Mouse (Mus musculus) embryonic facial prominence, embryonic 12.5 days (tissue): Measurements from ENCODE around the gene Lin52. TPM values are rescaled to one million over a fixed set of nuclear protein-coding genes. Genes with fewer than 3 reads are reported as not detected.
A peak's percentile ranks its signal among the peaks of the same experiment; 100 is the strongest.

Experiments used
- ATAC-seq: fragments of 200-750 bp; cut with Nextera tagmentation; 2 replicates; pipeline ENCODE4 v1.8.0; 2017; ENCODE audit not compliant: insufficient number of reproducible peaks, insufficient read depth, low FRiP score, low TSS enrichment
- H3K27ac ChIP-seq: fragments of 300-500 bp; sonication (generic); 2 replicates; pipeline ENCODE4 v1.5.1; 2016; ENCODE audit warnings: mild to moderate bottlenecking
- H3K27me3 ChIP-seq: fragments of 300-500 bp; sonication (generic); 2 replicates; pipeline ENCODE4 v1.6.1; 2016; ENCODE audit warnings: mild to moderate bottlenecking, moderate library complexity
- H3K36me3 ChIP-seq: fragments of 300-500 bp; sonication (generic); 2 replicates; pipeline ENCODE4 v1.6.1; 2016; ENCODE audit warnings: mild to moderate bottlenecking
- H3K4me1 ChIP-seq: fragments of 300-500 bp; sonication (generic); 2 replicates; pipeline ENCODE4 v1.6.1; 2016
- H3K4me2 ChIP-seq: fragments of 300-500 bp; sonication (generic); replicated peaks from 2 replicates; pipeline ENCODE4 v1.6.1; 2016; ENCODE audit warnings: mild to moderate bottlenecking, moderate library complexity
- H3K4me3 ChIP-seq: fragments of 300-500 bp; sonication (generic); 2 replicates; pipeline ENCODE4 v1.5.1; 2016; ENCODE audit warnings: mild to moderate bottlenecking
- H3K9ac ChIP-seq: fragments of 300-500 bp; sonication (generic); 2 replicates; pipeline ENCODE4 v1.6.1; 2016; ENCODE audit warnings: mild to moderate bottlenecking, moderate library complexity
- H3K9me3 ChIP-seq: fragments of 300-500 bp; sonication (generic); 2 replicates; pipeline ENCODE4 v1.6.1; 2016; ENCODE audit warnings: mild to moderate bottlenecking, moderate library complexity
- WGBS: fragments of 180-500 bp; shearing (Covaris S2); methylation state at CpG from one replicate; pipeline ENCODE4 v1.1.7; 2016; 5-methylcytosine and 5-hydroxymethylcytosine counted together
- polyA plus RNA-seq: library from polyadenylated mRNA; unstranded; fragments of >200 nt; fragmentation: Nextera tagmentation; extraction: Ambion mirVana; gene quantifications from 2 replicates; pipeline ENCODE4 v1.2.1, GENCODE M21; 2016

The Lin52 gene
- polyA plus RNA-seq, 1 experiment from 2014 or later = 30.9 TPM

GRCm38 (mm10) chr12:84438697-84439096 lies 12.5 kb upstream of the Lin52 start:
- no peak for ATAC-seq
- H3K4me1 ChIP-seq = no peaks in the 10 kb centered on the region
- no peak overlapping the region for H3K4me2 ChIP-seq
- no peaks in the 10 kb centered on the region for H3K9me3 ChIP-seq
- H3K36me3 ChIP-seq = no peaks in the 10 kb centered on the region
- H3K4me3 ChIP-seq = no peak overlapping the region
- no peak overlapping the region for H3K27ac ChIP-seq
- WGBS = 67% methylated on average over 2 of the region's 2 CpGs
- no peak overlapping the region for H3K9ac ChIP-seq
- H3K27me3 ChIP-seq = no peaks in the 10 kb centered on the region

DNA sequence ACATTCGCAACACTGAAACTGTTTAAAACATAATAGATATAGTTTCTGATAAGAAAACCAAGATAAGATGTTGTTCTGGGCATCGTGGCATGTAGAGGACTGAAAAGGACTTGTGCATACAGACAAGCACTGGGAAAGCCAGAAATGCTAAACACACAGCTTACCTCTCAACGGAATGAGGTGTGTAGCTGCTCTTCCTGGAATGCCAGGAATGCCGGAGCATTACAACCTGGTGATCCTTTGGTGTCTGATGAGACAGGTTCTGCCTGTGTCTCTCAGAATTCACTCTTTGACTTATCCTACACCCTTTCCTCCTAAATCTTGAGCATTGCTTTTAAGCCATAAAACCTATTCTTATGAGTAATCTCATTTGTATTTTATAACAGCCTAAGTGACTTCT lies 8.7 kb upstream of the Lin52 start:
- 68% methylated on average over 4 of the region's 4 CpGs for WGBS
- Histone ChIP-seq H3K4me1 (no peaks in the 10 kb centered on the region), H3K4me2 (no peak overlapping the region), H3K9ac (no peak overlapping the region), H3K36me3 (no peaks in the 10 kb centered on the region), H3K27ac (no peak overlapping the region), H3K27me3 (0 out of 2 replicates have a peak, but pooled peaks cover 3% of the 10 kb centered on the region), H3K9me3 (no peaks in the 10 kb centered on the region), H3K4me3 (no peak overlapping the region)
- ATAC-seq = no peak

DNA sequence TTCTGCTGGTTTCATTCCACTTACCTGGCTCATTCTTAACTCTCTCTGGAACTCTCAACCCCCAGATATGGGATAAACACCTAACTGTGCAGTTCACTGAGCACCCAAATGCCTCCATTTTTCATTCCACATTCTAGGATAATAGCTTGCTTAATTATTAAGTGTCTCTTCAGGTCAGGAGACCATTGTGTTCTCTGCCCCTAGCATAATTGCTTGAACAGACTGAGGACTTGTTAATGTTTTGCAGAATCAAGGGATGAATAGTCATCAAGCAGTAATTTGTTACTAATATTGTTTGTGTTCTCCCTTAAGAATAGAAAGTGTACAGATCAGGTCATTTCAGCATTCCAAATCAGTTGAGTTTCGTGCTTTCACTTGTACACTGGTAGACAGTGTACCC lies 3.8 kb upstream of the Lin52 start:
- WGBS = 79% methylated on average over 1 of the region's 1 CpGs
- H3K27ac ChIP-seq = no peak overlapping the region
- H3K4me3 ChIP-seq = no peak overlapping the region

GRCm38 (mm10) chr12:84448181-84448580 lies 3.0 kb upstream of the Lin52 start:
- no peak overlapping the region for H3K4me2 ChIP-seq
- no peaks in the 10 kb centered on the region for H3K9me3 ChIP-seq
- H3K27me3 ChIP-seq = 0 out of 2 replicates have a peak, but pooled peaks cover 3% of the 10 kb centered on the region
- no peak for ATAC-seq
- H3K4me1 ChIP-seq = peaks cover 17% of the 10 kb centered on the region
- H3K9ac ChIP-seq = no peak overlapping the region
- no peaks in the 10 kb centered on the region for H3K36me3 ChIP-seq
- 77% methylated on average over 6 of the region's 6 CpGs for WGBS
- H3K27ac ChIP-seq = no peak overlapping the region
- no peak overlapping the region for H3K4me3 ChIP-seq

More for the DNA sequence above, 3.8 kb upstream of the Lin52 start:
- 0 out of 2 replicates have a peak, but pooled peaks cover 3% of the 10 kb centered on the region for H3K27me3 ChIP-seq
- H3K4me2 ChIP-seq = no peak overlapping the region
- no peak for ATAC-seq
- no peak overlapping the region for H3K9ac ChIP-seq
- peaks cover 14% of the 10 kb centered on the region for H3K4me1 ChIP-seq
- no peaks in the 10 kb centered on the region for H3K9me3 ChIP-seq
- no peaks in the 10 kb centered on the region for H3K36me3 ChIP-seq

DNA sequence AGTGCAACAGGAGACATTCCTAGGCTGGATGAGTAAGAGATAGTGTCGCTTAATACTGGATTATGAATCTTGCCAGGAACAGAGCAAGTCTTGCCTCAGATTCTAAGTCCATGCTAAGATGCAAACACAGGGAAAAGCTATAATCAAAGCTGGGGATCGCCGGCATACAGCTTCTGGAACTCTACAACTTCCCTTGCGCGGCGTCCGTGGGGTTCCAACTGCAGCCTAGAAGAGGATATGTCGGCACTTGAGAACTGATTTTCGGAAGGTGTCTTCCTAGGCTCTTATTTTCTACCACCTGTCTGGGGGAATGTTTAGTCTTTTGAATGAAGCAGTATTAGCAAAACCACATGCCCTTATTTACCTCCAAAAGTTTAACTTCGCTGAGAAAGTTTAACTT lies 1.3 kb upstream of the Lin52 start:
- no peaks in the 10 kb centered on the region for H3K36me3 ChIP-seq
- H3K27ac ChIP-seq = no peak overlapping the region
- no peak for ATAC-seq
- H3K4me2 ChIP-seq = peak overlapping the region; percentile 82
- H3K9ac ChIP-seq = peak overlapping the region; percentile 50; the same call in 1 of the 2 replicates
- 0 out of 2 replicates have a peak, but pooled peaks cover 3% of the 10 kb centered on the region for H3K27me3 ChIP-seq
- WGBS = 48% methylated on average over 10 of the region's 10 CpGs
- H3K9me3 ChIP-seq = no peaks in the 10 kb centered on the region
- peak overlapping the region; percentile 90; the same call in 1 of the 2 replicates for H3K4me3 ChIP-seq
- peaks cover 17% of the 10 kb centered on the region for H3K4me1 ChIP-seq

GRCm38 (mm10) chr12:84450351-84450717 lies 888 bp upstream of the Lin52 start:
- WGBS = 0% methylated on average over 6 of the region's 6 CpGs
- H3K27me3 ChIP-seq = 0 out of 2 replicates have a peak, but pooled peaks cover 3% of the 10 kb centered on the region
- no peak for ATAC-seq
- H3K9me3 ChIP-seq = no peaks in the 10 kb centered on the region
- peak overlapping the region; percentile 90 for H3K4me3 ChIP-seq
- peaks cover 17% of the 10 kb centered on the region for H3K4me1 ChIP-seq
- peak overlapping the region; percentile 50 for H3K9ac ChIP-seq
- no peaks in the 10 kb centered on the region for H3K36me3 ChIP-seq
- peak overlapping the region; percentile 82 for H3K4me2 ChIP-seq
- no peak overlapping the region; the same call in 1 of the 2 replicates for H3K27ac ChIP-seq

GRCm38 (mm10) chr12:84451801-84452200 lies 579 bp downstream of the Lin52 start:
- Histone ChIP-seq H3K9ac (peak overlapping the region; percentile 60), H3K4me1 (peaks cover 17% of the 10 kb centered on the region), H3K36me3 (no peaks in the 10 kb centered on the region), H3K4me2 (peak overlapping the region; percentile 82), H3K9me3 (no peaks in the 10 kb centered on the region), H3K27me3 (0 out of 2 replicates have a peak, but pooled peaks cover 3% of the 10 kb centered on the region), H3K4me3 (peak overlapping the region; percentile 90), H3K27ac (no peak overlapping the region)
- WGBS = 2% methylated on average over 11 of the region's 11 CpGs
- no peak for ATAC-seq

GRCm38 (mm10) chr12:84456911-84457310 lies 5.7 kb downstream of the Lin52 start:
- no peak for ATAC-seq
- Histone ChIP-seq H3K27me3 (no peaks in the 10 kb centered on the region), H3K36me3 (peaks cover 26% of the 10 kb centered on the region), H3K27ac (no peak overlapping the region), H3K9ac (no peak overlapping the region), H3K4me2 (no peak overlapping the region), H3K4me1 (peaks cover 6% of the 10 kb centered on the region), H3K4me3 (no peak overlapping the region), H3K9me3 (no peaks in the 10 kb centered on the region)
- WGBS = 86% methylated on average over 3 of the region's 3 CpGs

- peaks cover 42% of the 10 kb centered on the region for H3K36me3 ChIP-seq
- H3K27me3 ChIP-seq = no peaks in the 10 kb centered on the region
- no peaks in the 10 kb centered on the region for H3K9me3 ChIP-seq
- H3K9ac ChIP-seq = no peak overlapping the region
- 59% methylated on average over 1 of the region's 1 CpGs for WGBS
- no peak overlapping the region for H3K4me3 ChIP-seq
- no peak overlapping the region for H3K27ac ChIP-seq
- ATAC-seq = no peak
- no peak overlapping the region for H3K4me2 ChIP-seq
- H3K4me1 ChIP-seq = no peaks in the 10 kb centered on the region
Observed at GRCm38 (mm10) chr12:84459845-84460244, 8.6 kb downstream of the Lin52 start.

GRCm38 (mm10) chr12:84461416-84461815 lies 10.2 kb downstream of the Lin52 start:
- no peak overlapping the region for H3K4me3 ChIP-seq
- 92% methylated on average over 5 of the region's 5 CpGs for WGBS
- H3K27ac ChIP-seq = no peak overlapping the region

DNA sequence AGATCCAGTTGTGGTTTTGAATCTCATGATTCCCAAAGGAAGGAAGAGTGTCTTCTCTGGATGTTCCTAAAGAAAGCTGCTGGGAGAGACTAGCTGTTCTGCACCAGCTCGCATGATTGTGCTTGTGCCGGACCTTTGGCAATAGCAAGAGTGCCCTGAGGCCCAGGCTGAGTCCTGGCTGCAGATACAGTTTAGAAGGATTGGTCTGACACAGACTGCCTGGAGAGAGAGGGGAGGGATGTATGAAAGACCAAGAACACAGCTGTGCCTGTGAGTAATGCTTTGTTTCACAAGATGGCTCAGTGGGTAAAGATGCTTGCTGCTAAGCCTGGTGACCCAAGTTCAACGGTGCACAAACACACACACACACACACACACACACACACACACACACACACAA lies 11.6 kb downstream of the Lin52 start:
- Histone ChIP-seq H3K4me1 (no peaks in the 10 kb centered on the region), H3K27me3 (no peaks in the 10 kb centered on the region), H3K4me3 (no peak overlapping the region), H3K4me2 (no peak overlapping the region), H3K27ac (no peak overlapping the region), H3K36me3 (peaks cover 36% of the 10 kb centered on the region), H3K9me3 (no peaks in the 10 kb centered on the region), H3K9ac (no peak overlapping the region)
- WGBS = 88% methylated on average over 3 of the region's 3 CpGs
- no peak for ATAC-seq

More at GRCm38 (mm10) chr12:84461416-84461815, 10.2 kb downstream of the Lin52 start:
- Histone ChIP-seq H3K9me3 (no peaks in the 10 kb centered on the region), H3K4me2 (no peak overlapping the region), H3K9ac (no peak overlapping the region), H3K36me3 (peaks cover 43% of the 10 kb centered on the region), H3K4me1 (no peaks in the 10 kb centered on the region), H3K27me3 (no peaks in the 10 kb centered on the region)
- no peak for ATAC-seq

- Histone ChIP-seq H3K4me3 (no peak overlapping the region), H3K9me3 (no peaks in the 10 kb centered on the region), H3K9ac (no peak overlapping the region), H3K36me3 (peaks cover 18% of the 10 kb centered on the region), H3K27ac (no peak overlapping the region), H3K4me1 (no peaks in the 10 kb centered on the region), H3K4me2 (no peak overlapping the region), H3K27me3 (no peaks in the 10 kb centered on the region)
- 0% methylated on average over 1 of the region's 1 CpGs for WGBS
- ATAC-seq = no peak
Observed at GRCm38 (mm10) chr12:84468701-84469100, 17.5 kb downstream of the Lin52 start.
